Mouse (Mus musculus) heart, postnatal 14 days (tissue): ENCODE results near the gene Wnt6. TPM values are rescaled to one million over a fixed set of nuclear protein-coding genes. Genes with fewer than 3 reads are reported as not detected.

ENCODE experiments used
- DNase-seq, 2 experiments: peaks; one replicate each; pipeline ENCODE4 v3.0.0; 2021 to 2022
- intact Hi-C: fragments of 180-260 bp; cut with DNase I; formaldehyde crosslinking; loops from one replicate; pipeline ENCODE4 v1.15.1; 2025
- total RNA-seq, 2 experiments: library from RNA; stranded (reverse); gene quantifications; 2 replicates each; pipeline ENCODE4 v1.2.3; 2021

Wnt6 gene
- total RNA-seq, 2 experiments from 2014 or later: 0.17 to 0.67 TPM

DNA sequence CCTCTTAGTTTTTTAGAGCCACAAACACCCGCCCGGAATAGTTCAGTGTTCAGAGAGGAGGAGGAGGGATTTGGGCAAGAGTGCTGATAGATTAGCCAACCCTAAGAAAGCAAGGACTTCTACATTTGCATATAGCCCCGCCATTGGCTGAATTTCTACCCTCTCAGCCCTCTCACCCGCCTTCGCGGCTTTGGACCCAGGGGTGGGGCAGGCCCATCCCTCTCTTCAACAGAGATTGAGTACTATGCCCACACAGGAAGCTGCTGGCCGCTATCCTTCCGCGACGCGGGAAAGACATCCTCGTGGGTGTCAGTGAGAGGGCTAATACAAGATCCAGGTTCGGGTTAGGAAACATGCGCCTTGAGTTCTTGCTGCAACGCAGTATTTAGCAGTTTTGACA, 1.4 kb downstream of the Wnt6 start:
- DNase-seq: peak; percentile 77 to 78
- intact Hi-C loops: no loop called here

DNA sequence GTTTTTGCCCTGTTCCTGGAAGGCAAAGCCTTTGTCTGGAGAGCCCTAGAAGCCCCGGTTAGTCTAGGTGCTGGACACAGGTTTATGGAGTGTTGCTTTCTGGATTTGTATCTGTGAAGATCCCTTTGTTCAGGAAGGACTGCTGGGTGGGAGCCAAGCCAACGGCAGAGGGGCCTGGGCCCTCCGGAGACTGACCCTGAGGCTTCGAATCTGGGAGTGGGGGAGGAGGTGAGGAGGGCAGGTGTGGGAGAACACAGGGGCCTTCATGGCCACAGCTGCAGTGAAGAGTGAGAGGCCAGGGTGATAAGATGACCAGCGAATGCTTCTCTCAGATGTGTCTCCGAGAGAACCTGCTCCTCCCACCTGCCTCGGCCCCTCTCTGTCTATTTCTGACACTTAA, 2.4 kb downstream of the Wnt6 start:
- intact Hi-C loops: no loop called here
- DNase-seq: no peak

DNA sequence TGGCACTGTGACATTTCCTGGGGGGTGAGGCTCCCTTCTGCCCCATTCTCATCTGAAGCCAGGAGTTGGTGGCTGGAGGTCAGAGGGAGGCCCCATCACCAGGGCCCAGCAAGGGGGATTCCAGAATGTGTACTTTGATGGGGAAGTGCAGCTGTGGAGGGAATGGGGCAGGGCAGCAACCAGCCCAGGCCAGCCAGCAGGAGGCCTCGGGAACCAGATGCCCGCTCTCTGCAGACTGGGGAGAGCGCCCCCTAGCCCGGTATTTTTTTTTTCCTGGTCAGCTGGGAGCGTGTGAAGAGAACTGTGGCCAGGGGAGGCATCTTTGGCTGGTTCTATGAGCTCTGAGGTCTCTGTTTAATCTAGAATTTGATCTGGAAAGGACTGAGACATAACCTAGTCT, 4.1 kb downstream of the Wnt6 start:
- intact Hi-C loops: no loop called here
- DNase-seq: peak in 1 of 2 experiments; percentile 25

GRCm38 (mm10) chr1:74778934-74779486, 7.3 kb downstream of the Wnt6 start:
- intact Hi-C loops: no loop called here
- no peak for DNase-seq

- DNase-seq: peak in 1 of 2 experiments; percentile 21
Measured at GRCm38 (mm10) chr1:74782045-74782444, 10.4 kb downstream of the Wnt6 start.

GRCm38 (mm10) chr1:74783554-74783953, 11.9 kb downstream of the Wnt6 start:
- no peak for DNase-seq
- intact Hi-C loops: no loop called here

More at GRCm38 (mm10) chr1:74782045-74782444, 10.4 kb downstream of the Wnt6 start:
- intact Hi-C loops: no loop called here

DNA sequence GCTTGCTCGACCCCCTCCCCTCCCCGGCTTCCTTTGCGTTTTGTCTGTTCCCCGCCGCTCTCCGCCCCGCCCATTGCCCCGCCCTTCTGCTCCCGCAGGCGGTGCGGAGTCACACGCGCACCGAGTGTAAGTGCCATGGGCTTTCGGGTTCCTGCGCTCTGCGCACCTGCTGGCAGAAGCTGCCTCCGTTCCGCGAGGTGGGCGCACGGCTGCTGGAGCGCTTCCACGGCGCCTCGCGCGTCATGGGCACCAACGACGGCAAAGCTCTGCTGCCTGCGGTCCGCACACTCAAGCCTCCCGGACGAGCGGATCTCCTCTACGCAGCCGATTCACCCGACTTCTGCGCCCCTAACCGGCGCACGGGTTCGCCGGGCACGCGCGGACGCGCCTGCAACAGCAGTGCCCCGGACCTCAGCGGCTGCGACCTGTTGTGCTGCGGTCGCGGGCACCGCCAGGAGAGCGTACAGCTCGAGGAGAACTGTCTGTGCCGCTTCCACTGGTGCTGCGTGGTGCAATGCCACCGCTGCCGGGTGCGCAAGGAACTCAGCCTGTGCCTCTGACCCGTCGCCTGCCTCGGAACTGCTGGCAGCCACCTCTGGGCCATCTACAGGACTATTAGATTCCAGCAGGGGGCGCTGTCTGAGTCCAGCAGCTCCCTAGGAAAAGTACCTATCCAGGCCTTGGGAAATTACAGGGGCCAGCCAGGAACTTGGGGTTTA, 12.5 kb downstream of the Wnt6 start:
- intact Hi-C loops: loop anchor here (1.0 kb wide), 1 partner anchor 24 kb away; no protein-coding TSS in a partner anchor
- DNase-seq: peak; percentile 66 to 76

DNA sequence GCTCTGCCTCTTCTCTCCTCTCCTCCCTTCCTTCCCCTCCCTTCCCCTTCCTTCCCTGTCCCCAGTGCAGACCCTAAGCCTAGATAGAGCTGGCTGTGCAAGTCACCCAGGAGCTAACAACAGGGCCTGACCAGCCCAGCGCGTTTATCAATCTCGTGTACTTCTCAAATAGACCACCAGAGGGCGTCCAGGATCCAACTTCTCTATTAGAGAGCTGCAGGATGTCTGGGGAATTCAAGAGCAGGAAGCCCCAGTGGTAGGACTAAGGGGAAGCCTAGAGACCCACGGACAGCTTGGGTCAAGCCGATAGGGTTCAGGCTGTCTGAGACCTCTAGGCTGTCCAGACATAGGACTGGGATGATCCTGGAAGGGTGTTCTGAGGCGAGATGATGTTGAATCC, 16.2 kb downstream of the Wnt6 start:
- DNase-seq: peak; percentile 68 to 87
- intact Hi-C loops: loop anchor here (1.0 kb wide), 1 partner anchor 20 kb away; no protein-coding TSS in a partner anchor

DNA sequence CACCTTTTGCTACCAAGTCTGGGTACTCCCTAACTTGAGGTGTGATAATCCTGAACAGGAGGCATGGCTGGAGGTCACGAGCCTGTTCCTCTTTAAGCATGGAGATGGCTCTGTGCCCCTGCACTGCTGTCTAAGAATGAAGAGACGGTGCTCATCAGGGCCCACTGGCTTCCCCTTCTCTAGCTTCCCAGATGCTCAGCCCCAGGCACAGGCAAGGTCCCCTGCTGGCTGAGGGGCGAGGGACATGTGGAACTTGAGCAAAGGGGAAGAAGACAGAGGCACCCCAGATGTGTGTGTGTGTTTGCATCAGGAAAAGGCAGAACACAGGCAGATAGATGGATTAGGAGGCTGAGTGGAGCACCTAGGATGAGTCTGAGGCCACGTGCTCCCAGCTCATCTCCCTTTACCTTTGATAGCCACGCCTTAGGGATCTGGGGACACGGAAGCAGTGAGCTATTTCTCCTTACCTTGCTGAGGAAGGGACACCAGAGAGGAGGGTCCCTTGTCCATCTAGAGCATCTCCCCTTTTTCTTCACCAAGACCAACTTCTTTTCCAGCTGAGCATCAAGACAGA, 17.0 kb downstream of the Wnt6 start:
- intact Hi-C loops: loop anchor here (1.0 kb wide), 1 partner anchor 20 kb away; no protein-coding TSS in a partner anchor
- no peak for DNase-seq

- intact Hi-C loops: no loop called here
- DNase-seq: no peak
Measured at GRCm38 (mm10) chr1:74790095-74790494, 18.4 kb downstream of the Wnt6 start.

DNA sequence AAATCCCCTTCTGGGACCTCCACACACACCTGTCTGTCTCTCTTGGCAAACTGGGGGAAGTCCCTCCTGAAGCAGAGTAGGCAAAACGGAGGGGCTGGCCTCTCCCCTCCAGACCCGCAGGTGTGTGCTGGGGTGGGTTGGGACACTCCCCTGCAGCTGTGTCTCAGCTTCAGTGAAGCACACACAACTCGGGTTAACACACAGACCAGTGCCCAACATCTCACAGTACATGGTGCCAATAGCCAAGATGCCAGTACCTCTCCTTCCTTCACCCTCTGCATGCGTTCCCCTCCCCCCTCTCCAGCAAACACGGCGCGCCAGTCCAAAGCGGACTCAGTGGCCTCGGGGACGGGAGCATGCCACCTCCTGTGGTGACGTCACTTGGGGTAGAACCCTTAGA, 19.6 kb downstream of the Wnt6 start, which contains the start of gene Wnt10a:
Gene Wnt10a, plus strand, starts transcription at position 268 of the 400 bp plus-strand sequence.
- intact Hi-C loops: no loop called here
- no peak for DNase-seq

DNA sequence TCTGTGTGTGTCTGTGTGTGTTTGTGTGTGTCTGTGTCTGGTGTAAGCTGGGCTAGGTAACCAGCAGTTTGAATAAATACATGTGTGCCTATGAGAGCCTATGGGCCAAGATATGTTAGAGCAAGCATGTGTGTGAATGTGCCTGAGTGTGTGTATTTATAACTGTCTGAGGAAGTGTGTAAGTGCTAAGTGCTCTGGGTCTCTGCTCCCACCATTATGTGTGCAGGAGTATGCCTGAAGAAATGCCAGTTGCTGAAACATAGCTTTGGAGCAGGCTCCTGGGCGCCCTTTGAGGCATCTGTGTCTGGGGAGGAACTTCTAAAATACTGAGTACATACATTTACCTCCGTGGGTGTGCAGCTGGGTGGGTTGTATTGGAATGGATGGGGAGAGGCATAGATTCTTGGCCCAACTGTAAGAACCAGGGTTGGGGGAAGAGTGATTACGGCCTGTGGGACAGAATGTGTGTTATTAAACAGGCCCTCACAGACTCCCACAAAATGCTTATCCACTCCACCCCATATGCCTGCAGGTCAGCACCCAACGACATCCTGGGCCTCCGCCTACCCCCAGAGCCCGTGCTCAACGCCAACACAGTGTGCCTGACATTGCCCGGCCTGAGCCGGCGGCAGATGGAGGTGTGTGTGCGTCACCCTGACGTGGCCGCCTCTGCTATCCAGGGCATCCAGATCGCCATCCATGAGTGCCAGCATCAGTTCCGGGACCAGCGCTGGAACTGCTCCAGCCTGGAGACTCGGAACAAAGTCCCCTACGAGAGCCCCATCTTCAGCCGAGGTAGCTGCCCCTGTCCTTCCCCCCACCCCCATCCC, 21.4 kb downstream of the Wnt6 start:
- no peak for DNase-seq
- intact Hi-C loops: no loop called here

- DNase-seq: no peak
- intact Hi-C loops: no loop called here
Measured at GRCm38 (mm10) chr1:74794487-74795144, 22.9 kb downstream of the Wnt6 start.

GRCm38 (mm10) chr1:74795145-74795529, 23.4 kb downstream of the Wnt6 start:
- intact Hi-C loops: no loop called here
- no peak for DNase-seq

GRCm38 (mm10) chr1:74797459-74797858, 25.8 kb downstream of the Wnt6 start:
- intact Hi-C loops: no loop called here
- DNase-seq: no peak

GRCm38 (mm10) chr1:74800424-74800888, 28.8 kb downstream of the Wnt6 start:
- intact Hi-C loops: no loop called here
- no peak for DNase-seq

DNA sequence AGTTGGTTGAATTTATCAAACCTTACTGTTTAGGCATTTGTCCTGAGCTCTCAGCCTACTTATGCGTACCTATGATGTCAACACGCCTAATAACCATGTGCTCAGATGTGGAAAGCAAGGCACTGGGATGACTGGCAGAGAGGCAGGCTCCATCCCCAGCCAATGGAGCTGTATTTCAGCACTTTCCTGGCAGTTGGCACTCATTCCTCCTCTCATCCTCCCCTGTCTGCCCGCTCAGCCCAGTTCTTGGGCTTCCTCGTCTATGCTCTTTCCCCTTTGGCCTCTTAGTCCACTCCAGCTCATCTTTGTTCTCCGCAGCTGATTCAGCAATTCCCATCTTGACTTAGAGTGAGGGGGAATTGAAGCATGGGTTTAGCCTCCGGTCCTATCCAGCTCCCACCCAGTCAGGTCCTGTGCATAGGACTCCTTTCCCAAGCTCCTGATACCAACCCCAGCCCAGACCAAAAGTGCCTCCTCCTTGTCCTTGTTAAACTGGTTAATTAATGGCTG, 30.0 kb downstream of the Wnt6 start:
- intact Hi-C loops: no loop called here
- no peak for DNase-seq

DNA sequence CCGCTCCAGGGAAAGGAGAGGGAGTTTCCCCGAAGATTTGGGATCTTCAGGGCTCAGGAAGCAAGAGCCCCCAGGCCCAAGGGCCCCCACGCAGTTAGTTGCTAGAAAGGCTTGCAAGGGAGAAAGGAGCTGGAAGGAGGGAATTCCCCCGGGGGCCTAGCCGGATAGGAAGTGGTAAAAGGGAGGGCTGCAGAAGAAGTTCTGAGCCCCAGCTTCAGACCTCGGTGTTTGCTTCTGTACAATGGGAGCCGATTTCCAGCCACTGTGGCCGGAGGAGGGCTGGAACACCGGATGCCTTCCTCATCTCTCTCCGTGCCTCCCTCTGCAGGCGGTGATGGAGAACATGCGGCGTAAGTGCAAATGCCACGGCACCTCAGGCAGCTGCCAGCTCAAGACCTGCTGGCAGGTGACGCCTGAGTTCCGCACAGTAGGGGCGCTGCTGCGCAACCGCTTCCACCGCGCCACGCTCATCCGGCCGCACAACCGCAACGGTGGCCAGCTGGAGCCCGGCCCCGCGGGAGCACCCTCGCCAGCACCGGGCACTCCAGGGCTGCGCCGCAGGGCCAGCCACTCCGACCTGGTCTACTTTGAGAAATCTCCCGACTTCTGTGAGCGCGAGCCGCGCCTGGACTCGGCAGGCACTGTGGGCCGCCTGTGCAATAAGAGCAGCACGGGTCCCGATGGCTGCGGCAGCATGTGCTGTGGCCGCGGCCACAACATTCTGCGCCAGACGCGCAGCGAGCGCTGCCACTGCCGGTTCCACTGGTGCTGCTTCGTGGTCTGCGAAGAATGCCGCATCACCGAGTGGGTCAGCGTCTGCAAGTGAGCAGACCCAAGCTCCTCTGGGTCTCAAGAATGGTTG, 31.3 kb downstream of the Wnt6 start:
- intact Hi-C loops: no loop called here
- peak; percentile 76 to 82 for DNase-seq
